8 mouse cellular contexts compared by ENCODE assay signal in genomic region chr13:100833640-100834002, GRCm38 (mm10). TPM values are rescaled to one million over a fixed set of nuclear protein-coding genes. Genes with fewer than 3 reads are reported as not detected.
DNase-seq lines count a peak whose midpoint lies in the region; ATAC-seq and TF ChIP-seq lines count a peak whose summit lies in the region.

No protein-coding gene starts in this region.

- no peak for DNase-seq in kidney, adult 18-20 months
- no peak for DNase-seq in thymus, postnatal 25 days
- DNase-seq in left cerebral cortex, adult 18-20 months (ENCODE audit: low spot score in 2 of 2), result no peak
- DNase-seq in ovary, adult 18-20 months (ENCODE audit: low spot score), result no peak

- 55% methylated on average over 6 of the region's 6 CpGs for WGBS in kidney, embryonic 16.5 days
- 59% methylated on average over 6 of the region's 6 CpGs for WGBS in embryonic facial prominence, embryonic 13.5 days
- 55% methylated on average over 6 of the region's 6 CpGs for WGBS in intestine, postnatal 0 days
- 61% methylated on average over 6 of the region's 6 CpGs for WGBS in neural tube, embryonic 12.5 days

- TF ChIP-seq CTCF in intestine, postnatal 0 days (IDR thresholded peaks at IDR 0.05; ENCODE audit: low read depth), result no peak

- peaks cover 21% of the 10 kb centered on the region for H3K4me1 ChIP-seq in kidney, embryonic 16.5 days (ENCODE audit: insufficient read depth, low read length)
- peaks cover 24% of the 10 kb centered on the region for H3K4me1 ChIP-seq in embryonic facial prominence, embryonic 13.5 days
- H3K4me1 ChIP-seq in intestine, postnatal 0 days (replicated peaks; ENCODE audit: control insufficient read depth, insufficient read depth, low read length), result peaks cover 9% of the 10 kb centered on the region; the same call in 1 of the 2 replicates
- H3K4me1 ChIP-seq in neural tube, embryonic 12.5 days, result peaks cover 16% of the 10 kb centered on the region

- H3K27ac ChIP-seq in kidney, embryonic 16.5 days (ENCODE audit: low read length), result no peak overlapping the region
- H3K27ac ChIP-seq in embryonic facial prominence, embryonic 13.5 days, result no peak overlapping the region
- H3K27ac ChIP-seq in intestine, postnatal 0 days (ENCODE audit: low read depth, low read length), result no peak overlapping the region
- H3K27ac ChIP-seq in neural tube, embryonic 12.5 days, result no peak overlapping the region

- H3K27me3 ChIP-seq in kidney, embryonic 16.5 days (ENCODE audit: insufficient read depth, low read length), result no peaks in the 10 kb centered on the region
- H3K27me3 ChIP-seq in embryonic facial prominence, embryonic 13.5 days, result no peaks in the 10 kb centered on the region
- no peaks in the 10 kb centered on the region for H3K27me3 ChIP-seq in intestine, postnatal 0 days (replicated peaks; ENCODE audit: control insufficient read depth, insufficient read depth, low read length)
- no peaks in the 10 kb centered on the region for H3K27me3 ChIP-seq in neural tube, embryonic 12.5 days (replicated peaks)

- no peaks in the 10 kb centered on the region for H3K9me3 ChIP-seq in kidney, embryonic 16.5 days (ENCODE audit: low read length)
- no peaks in the 10 kb centered on the region for H3K9me3 ChIP-seq in embryonic facial prominence, embryonic 13.5 days
- H3K9me3 ChIP-seq in intestine, postnatal 0 days (ENCODE audit: control insufficient read depth), result no peaks in the 10 kb centered on the region
- no peaks in the 10 kb centered on the region for H3K9me3 ChIP-seq in neural tube, embryonic 12.5 days

- peak overlapping the region; percentile 94 for H3K4me3 ChIP-seq in kidney, embryonic 16.5 days (ENCODE audit: low read length)
- peak overlapping the region; percentile 95 for H3K4me3 ChIP-seq in embryonic facial prominence, embryonic 13.5 days
- peak overlapping the region; percentile 97 for H3K4me3 ChIP-seq in intestine, postnatal 0 days (ENCODE audit: low read depth, low read length)
- H3K4me3 ChIP-seq in neural tube, embryonic 12.5 days, result no peak overlapping the region

- H3K9ac ChIP-seq in kidney, embryonic 16.5 days (replicated peaks; ENCODE audit: low read length), result peak overlapping the region; percentile 41; the same call in 1 of the 2 replicates
- H3K9ac ChIP-seq in embryonic facial prominence, embryonic 13.5 days, result no peak overlapping the region
- H3K9ac ChIP-seq in intestine, postnatal 0 days (ENCODE audit: low read depth, low read length), result no peak overlapping the region
- no peak overlapping the region for H3K9ac ChIP-seq in neural tube, embryonic 12.5 days

- no peaks in the 10 kb centered on the region for H3K36me3 ChIP-seq in kidney, embryonic 16.5 days (ENCODE audit: insufficient read depth, low read length)
- H3K36me3 ChIP-seq in embryonic facial prominence, embryonic 13.5 days, result no peaks in the 10 kb centered on the region
- H3K36me3 ChIP-seq in intestine, postnatal 0 days (ENCODE audit: control insufficient read depth, insufficient read depth), result peaks cover under 1% of the 10 kb centered on the region; the same call in 1 of the 2 replicates
- H3K36me3 ChIP-seq in neural tube, embryonic 12.5 days, result no peaks in the 10 kb centered on the region

- ATAC-seq in kidney, embryonic 16.5 days (ENCODE audit: low FRiP score, low TSS enrichment), result peak; percentile 17
- no peak; the same call in 1 of the 2 replicates for ATAC-seq in embryonic facial prominence, embryonic 13.5 days (ENCODE audit: insufficient number of reproducible peaks, insufficient read depth, low FRiP score, low TSS enrichment, low read depth)
- peak; percentile 7 for ATAC-seq in intestine, postnatal 0 days
- ATAC-seq in neural tube, embryonic 12.5 days (ENCODE audit: low FRiP score, low read depth), result no peak

- H3K4me2 ChIP-seq in kidney, embryonic 16.5 days (replicated peaks; ENCODE audit: low read depth, low read length), result peak overlapping the region; percentile 34; the same call in 1 of the 2 replicates
- peak overlapping the region; percentile 74; the same call in 1 of the 2 replicates for H3K4me2 ChIP-seq in embryonic facial prominence, embryonic 13.5 days
- peak overlapping the region; percentile 75; the same call in 1 of the 2 replicates for H3K4me2 ChIP-seq in intestine, postnatal 0 days (replicated peaks; ENCODE audit: low read depth)
- peak overlapping the region; percentile 83 for H3K4me2 ChIP-seq in neural tube, embryonic 12.5 days (replicated peaks)

RNA-seq across cellular contexts. Expression of gene Slc30a5, which starts 0.4 kb away (rescaled TPM):
- polyA plus RNA-seq in kidney, embryonic 16.5 days (2015; fragmentation: Nextera tagmentation; extraction: Ambion mirVana), result 54.9 and 55.5 TPM in 2 replicates
- 50.6 and 54.5 TPM in 2 replicates for polyA plus RNA-seq in embryonic facial prominence, embryonic 13.5 days (2015; fragmentation: Nextera tagmentation; extraction: Ambion mirVana)
- 52.9 and 55.7 TPM in 2 replicates for polyA plus RNA-seq in intestine, postnatal 0 days (2015; fragmentation: Nextera tagmentation; extraction: Ambion mirVana)
- 42.2 and 43.7 TPM in 2 replicates for polyA plus RNA-seq in neural tube, embryonic 12.5 days (2016; fragmentation: Nextera tagmentation; extraction: Ambion mirVana)
- total RNA-seq in left cerebral cortex, adult 18-20 months (2021), result 10 to 100 TPM; 42.2 to 43.7 TPM

RNA-seq across cellular contexts. Expression of gene Ccnb1, which starts 47.3 kb away (rescaled TPM):
- 269 and 273 TPM in 2 replicates for polyA plus RNA-seq in kidney, embryonic 16.5 days (2015; fragmentation: Nextera tagmentation; extraction: Ambion mirVana)
- polyA plus RNA-seq in embryonic facial prominence, embryonic 13.5 days (2015; fragmentation: Nextera tagmentation; extraction: Ambion mirVana), result 232 and 240 TPM in 2 replicates
- polyA plus RNA-seq in intestine, postnatal 0 days (2015; fragmentation: Nextera tagmentation; extraction: Ambion mirVana), result 30.3 and 41.3 TPM in 2 replicates
- 197 and 198 TPM in 2 replicates for polyA plus RNA-seq in neural tube, embryonic 12.5 days (2016; fragmentation: Nextera tagmentation; extraction: Ambion mirVana)
- total RNA-seq in left cerebral cortex, adult 18-20 months (2021), result under 1 TPM; 0.47 to 0.67 TPM

RNA-seq across cellular contexts. Expression of gene Cenph, which starts 57.9 kb away (rescaled TPM):
- polyA plus RNA-seq in kidney, embryonic 16.5 days (2015; fragmentation: Nextera tagmentation; extraction: Ambion mirVana), result 35.6 and 39.8 TPM in 2 replicates
- polyA plus RNA-seq in embryonic facial prominence, embryonic 13.5 days (2015; fragmentation: Nextera tagmentation; extraction: Ambion mirVana), result 43.7 and 44.6 TPM in 2 replicates
- 9.5 and 10.4 TPM in 2 replicates for polyA plus RNA-seq in intestine, postnatal 0 days (2015; fragmentation: Nextera tagmentation; extraction: Ambion mirVana)
- polyA plus RNA-seq in neural tube, embryonic 12.5 days (2016; fragmentation: Nextera tagmentation; extraction: Ambion mirVana), result 27.8 and 27.9 TPM in 2 replicates
- total RNA-seq in left cerebral cortex, adult 18-20 months (2021), result under 1 TPM; 0.28 to 0.67 TPM

Comparison
In these comparisons a context has a peak if more than half of its experiments do, and no peak if none do; other contexts are left out.
1. ATAC-seq: peak in kidney, embryonic 16.5 days (single experiment) and intestine, postnatal 0 days (single experiment); none in embryonic facial prominence, embryonic 13.5 days (single experiment) and neural tube, embryonic 12.5 days (single experiment).
2. Peak in every context shown above with its lines, with median percentiles within 50 percentile points of each other: H3K4me2 ChIP-seq.